Mouse (Mus musculus): ENCODE measurements at regions not wholly inside any gene's neighbourhood (a gene's known extent, or its start where the extent isn't known, plus 50 kb on each side); places are given as distances from the start of the nearest gene placed in this dataset.
A peak's percentile ranks its signal among the peaks of the same experiment; 100 is the strongest.

GRCm38 (mm10) chr5:111527741-111528140 lies 110.6 kb downstream of the Mn1 start:
- H3K27ac ChIP-seq: no peak overlapping the region
- peaks cover 20% of the 10 kb centered on the region for H3K4me1 ChIP-seq
- H3K27me3 ChIP-seq: 0 out of 2 replicates have a peak, but pooled peaks cover 12% of the 10 kb centered on the region
- no peaks in the 10 kb centered on the region for H3K9me3 ChIP-seq
- 79% methylated on average over 10 of the region's 10 CpGs for WGBS
- no peaks in the 10 kb centered on the region for H3K36me3 ChIP-seq
- no peak overlapping the region for H3K4me2 ChIP-seq
- no peak overlapping the region for H3K9ac ChIP-seq
- ATAC-seq (ENCODE audit: insufficient number of reproducible peaks, low FRiP score, low TSS enrichment, low read depth): no peak
- no peak overlapping the region for H3K4me3 ChIP-seq

GRCm38 (mm10) chr5:111529096-111529495 lies 111.9 kb downstream of the Mn1 start:
- Histone ChIP-seq H3K36me3 (no peaks in the 10 kb centered on the region), H3K27me3 (0 out of 2 replicates have a peak, but pooled peaks cover 12% of the 10 kb centered on the region), H3K4me2 (no peak overlapping the region), H3K9me3 (no peaks in the 10 kb centered on the region), H3K9ac (no peak overlapping the region), H3K4me3 (no peak overlapping the region), H3K27ac (no peak overlapping the region), H3K4me1 (peaks cover 27% of the 10 kb centered on the region)
- 34% methylated on average over 9 of the region's 9 CpGs for WGBS
- ATAC-seq (ENCODE audit: insufficient number of reproducible peaks, low FRiP score, low TSS enrichment, low read depth): no peak

- H3K9me3 ChIP-seq: no peaks in the 10 kb centered on the region
- 0 out of 2 replicates have a peak, but pooled peaks cover 10% of the 10 kb centered on the region for H3K27me3 ChIP-seq
- H3K36me3 ChIP-seq: no peaks in the 10 kb centered on the region
- H3K4me1 ChIP-seq: peaks cover 38% of the 10 kb centered on the region
- H3K27ac ChIP-seq: peak overlapping the region; percentile 54
- ATAC-seq (ENCODE audit: insufficient number of reproducible peaks, low FRiP score, low TSS enrichment, low read depth): no peak
- H3K9ac ChIP-seq: no peak overlapping the region
- peak overlapping the region; percentile 30 for H3K4me2 ChIP-seq
- WGBS: 21% methylated on average over 26 of the region's 26 CpGs
- H3K4me3 ChIP-seq: peak overlapping the region; percentile 12; the same call in 1 of the 2 replicates
These were observed 113.7 kb downstream of the Mn1 start for GRCm38 (mm10) chr5:111530628-111531524.

GRCm38 (mm10) chr5:111532446-111533035 lies 115.4 kb downstream of the Mn1 start:
- H3K27me3 ChIP-seq: 0 out of 2 replicates have a peak, but pooled peaks cover 9% of the 10 kb centered on the region
- no peak for ATAC-seq (ENCODE audit: insufficient number of reproducible peaks, low FRiP score, low TSS enrichment, low read depth)
- peaks cover 44% of the 10 kb centered on the region for H3K4me1 ChIP-seq
- H3K9me3 ChIP-seq: no peaks in the 10 kb centered on the region
- H3K4me2 ChIP-seq: no peak overlapping the region
- 67% methylated on average over 9 of the region's 9 CpGs for WGBS
- no peaks in the 10 kb centered on the region for H3K36me3 ChIP-seq
- H3K9ac ChIP-seq: no peak overlapping the region
- no peak overlapping the region for H3K27ac ChIP-seq
- no peak overlapping the region for H3K4me3 ChIP-seq

- 0 out of 2 replicates have a peak, but pooled peaks have one; percentile 2 for ATAC-seq (ENCODE audit: insufficient number of reproducible peaks, low FRiP score, low TSS enrichment, low read depth)
- H3K36me3 ChIP-seq: no peaks in the 10 kb centered on the region
- no peaks in the 10 kb centered on the region for H3K27me3 ChIP-seq
- WGBS: 13% methylated on average over 13 of the region's 13 CpGs
- no peak overlapping the region for H3K27ac ChIP-seq
- peaks cover 49% of the 10 kb centered on the region for H3K4me1 ChIP-seq
- no peak overlapping the region; the same call in 1 of the 2 replicates for H3K9ac ChIP-seq
- H3K9me3 ChIP-seq: no peaks in the 10 kb centered on the region
- H3K4me2 ChIP-seq: no peak overlapping the region
- H3K4me3 ChIP-seq: no peak overlapping the region
These were observed 118.8 kb downstream of the Mn1 start for GRCm38 (mm10) chr5:111535978-111536377.

GRCm38 (mm10) chr5:111538560-111539450 lies 121.6 kb downstream of the Mn1 start:
- WGBS: 60% methylated on average over 13 of the region's 13 CpGs
- no peaks in the 10 kb centered on the region for H3K27me3 ChIP-seq
- H3K4me2 ChIP-seq: no peak overlapping the region
- H3K36me3 ChIP-seq: no peaks in the 10 kb centered on the region
- H3K9ac ChIP-seq: no peak overlapping the region
- peaks cover 31% of the 10 kb centered on the region for H3K4me1 ChIP-seq
- no peak overlapping the region for H3K27ac ChIP-seq
- H3K9me3 ChIP-seq: no peaks in the 10 kb centered on the region
- no peak overlapping the region for H3K4me3 ChIP-seq
- ATAC-seq (ENCODE audit: insufficient number of reproducible peaks, low FRiP score, low TSS enrichment, low read depth): no peak

GRCm38 (mm10) chr5:111540486-111540885 lies 123.3 kb downstream of the Mn1 start:
- Histone ChIP-seq H3K4me1 (peaks cover 24% of the 10 kb centered on the region), H3K9ac (no peak overlapping the region), H3K9me3 (no peaks in the 10 kb centered on the region), H3K4me2 (no peak overlapping the region), H3K27ac (no peak overlapping the region), H3K36me3 (no peaks in the 10 kb centered on the region), H3K27me3 (no peaks in the 10 kb centered on the region), H3K4me3 (no peak overlapping the region)
- no peak for ATAC-seq (ENCODE audit: insufficient number of reproducible peaks, low FRiP score, low TSS enrichment, low read depth)
- WGBS: 15% methylated on average over 3 of the region's 3 CpGs

GRCm38 (mm10) chr5:111542077-111542476 lies 124.9 kb downstream of the Mn1 start:
- Histone ChIP-seq H3K4me2 (no peak overlapping the region), H3K4me1 (peaks cover 14% of the 10 kb centered on the region), H3K36me3 (no peaks in the 10 kb centered on the region), H3K9me3 (no peaks in the 10 kb centered on the region), H3K27ac (no peak overlapping the region), H3K9ac (no peak overlapping the region), H3K4me3 (no peak overlapping the region), H3K27me3 (no peaks in the 10 kb centered on the region)
- no peak for ATAC-seq (ENCODE audit: insufficient number of reproducible peaks, low FRiP score, low TSS enrichment, low read depth)
- WGBS: 70% methylated on average over 3 of the region's 3 CpGs

- Histone ChIP-seq H3K9me3 (no peaks in the 10 kb centered on the region), H3K36me3 (no peaks in the 10 kb centered on the region), H3K9ac (no peak overlapping the region), H3K4me2 (no peak overlapping the region), H3K4me1 (peaks cover 5% of the 10 kb centered on the region), H3K27ac (no peak overlapping the region), H3K4me3 (no peak overlapping the region), H3K27me3 (no peaks in the 10 kb centered on the region)
- ATAC-seq (ENCODE audit: insufficient number of reproducible peaks, low FRiP score, low TSS enrichment, low read depth): no peak
- 76% methylated on average over 9 of the region's 9 CpGs for WGBS
These were observed 126.7 kb downstream of the Mn1 start for GRCm38 (mm10) chr5:111543721-111544495.

GRCm38 (mm10) chr5:111553471-111554382 lies 136.6 kb downstream of the Mn1 start:
- Histone ChIP-seq H3K27me3 (no peaks in the 10 kb centered on the region; the same call in 1 of the 2 replicates), H3K27ac (no peak overlapping the region), H3K36me3 (no peaks in the 10 kb centered on the region), H3K9ac (no peak overlapping the region), H3K4me2 (no peak overlapping the region), H3K4me3 (no peak overlapping the region), H3K9me3 (no peaks in the 10 kb centered on the region), H3K4me1 (peaks cover 27% of the 10 kb centered on the region)
- ATAC-seq (ENCODE audit: insufficient number of reproducible peaks, low FRiP score, low TSS enrichment, low read depth): no peak
- WGBS: 74% methylated on average over 16 of the region's 16 CpGs
